Mouse (Mus musculus): ENCODE measurements around the gene Tcl1b4. TPM values are rescaled to one million over a fixed set of nuclear protein-coding genes. Genes with fewer than 3 reads are reported as not detected.
"Not testable (repeated sequence)": the region's sequence is repeated elsewhere in the genome, so short reads cannot be mapped to it uniquely, and the experiment has no call there.

Tcl1b4 gene
- polyA plus RNA-seq, 1 experiment from 2014 or later: not detected

DNA sequence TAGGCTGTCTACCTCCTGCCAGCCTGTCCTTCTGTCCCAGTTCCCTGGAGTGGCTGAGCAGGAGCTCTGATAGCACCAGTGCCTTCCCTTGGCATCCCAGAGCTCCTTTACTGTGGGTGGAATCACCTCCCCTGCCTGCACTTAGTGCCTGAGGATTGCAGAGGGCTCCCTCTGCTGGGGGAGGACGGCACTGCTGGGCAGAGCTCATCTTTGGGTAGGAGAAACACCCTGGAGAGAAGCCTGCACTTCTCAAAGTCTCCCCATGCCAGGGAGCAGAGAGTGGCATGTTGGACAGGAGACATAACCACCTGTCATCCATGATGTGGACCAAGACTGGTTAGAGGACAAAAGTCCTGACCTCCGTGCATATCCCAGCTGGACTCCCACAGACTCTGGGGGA, 12.8 kb upstream of the Tcl1b4 start:
- not testable (repeated sequence) for H3K27me3 ChIP-seq (ENCODE audit: control insufficient read depth, insufficient read depth, low read length); H3K4me2 ChIP-seq; H3K27ac ChIP-seq (ENCODE audit: low read depth, low read length); H3K4me3 ChIP-seq (ENCODE audit: low read depth, low read length); ATAC-seq (replicated peaks; ENCODE audit: insufficient number of reproducible peaks, low FRiP score, low TSS enrichment); H3K9ac ChIP-seq (ENCODE audit: low read depth, low read length); H3K4me1 ChIP-seq (ENCODE audit: control insufficient read depth, insufficient read depth, low read length); H3K9me3 ChIP-seq (replicated peaks; ENCODE audit: control insufficient read depth, low read length); H3K36me3 ChIP-seq (ENCODE audit: control insufficient read depth, insufficient read depth, low read length)
- WGBS (ENCODE audit: insufficient replicate concordance): 34% methylated on average over 2 of the region's 2 CpGs

DNA sequence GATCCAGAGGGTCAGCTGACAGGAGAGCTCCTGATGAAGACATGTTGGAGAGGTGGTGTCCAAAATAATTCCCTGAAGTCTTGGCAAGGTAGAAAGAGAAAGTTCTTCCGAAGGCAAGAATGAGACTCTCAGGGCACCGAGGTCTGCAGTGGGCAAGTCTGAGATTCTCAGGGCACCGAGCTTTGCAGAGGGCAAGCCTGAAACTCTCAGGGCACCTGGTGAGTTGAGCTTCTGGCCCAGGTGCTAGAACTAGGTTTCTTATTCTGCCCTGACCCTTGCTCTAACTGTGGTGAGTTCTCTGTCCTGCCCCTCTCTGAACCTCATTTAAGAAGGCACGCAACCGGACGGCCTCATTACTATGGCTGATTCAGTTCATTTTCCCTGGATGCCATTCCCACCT, 11.0 kb upstream of the Tcl1b4 start, which contains the start of gene Tcl1b3:
Gene Tcl1b3 (plus strand): TSS at position 301 of the 400 bp plus-strand sequence.
- not testable (repeated sequence) for H3K9me3 ChIP-seq (replicated peaks; ENCODE audit: control insufficient read depth, low read length); H3K27ac ChIP-seq (ENCODE audit: low read depth, low read length); H3K4me3 ChIP-seq (ENCODE audit: low read depth, low read length); H3K9ac ChIP-seq (ENCODE audit: low read depth, low read length); H3K27me3 ChIP-seq (ENCODE audit: control insufficient read depth, insufficient read depth, low read length); H3K4me1 ChIP-seq (ENCODE audit: control insufficient read depth, insufficient read depth, low read length); H3K36me3 ChIP-seq (ENCODE audit: control insufficient read depth, insufficient read depth, low read length); ATAC-seq (replicated peaks; ENCODE audit: insufficient number of reproducible peaks, low FRiP score, low TSS enrichment); H3K4me2 ChIP-seq
- 88% methylated on average over 6 of the region's 6 CpGs for WGBS (ENCODE audit: insufficient replicate concordance)

GRCm38 (mm10) chr12:105199684-105200497, 1.9 kb upstream of the Tcl1b4 start:
- H3K4me1 ChIP-seq (ENCODE audit: control insufficient read depth, insufficient read depth, low read length); H3K4me2 ChIP-seq; H3K4me3 ChIP-seq (ENCODE audit: low read depth, low read length); ATAC-seq (replicated peaks; ENCODE audit: insufficient number of reproducible peaks, low FRiP score, low TSS enrichment); H3K9me3 ChIP-seq (replicated peaks; ENCODE audit: control insufficient read depth, low read length); H3K9ac ChIP-seq (ENCODE audit: low read depth, low read length); H3K36me3 ChIP-seq (ENCODE audit: control insufficient read depth, insufficient read depth, low read length); H3K27me3 ChIP-seq (ENCODE audit: control insufficient read depth, insufficient read depth, low read length); H3K27ac ChIP-seq (ENCODE audit: low read depth, low read length): not testable (repeated sequence)
- WGBS (ENCODE audit: insufficient replicate concordance): 51% methylated on average over 7 of the region's 7 CpGs

DNA sequence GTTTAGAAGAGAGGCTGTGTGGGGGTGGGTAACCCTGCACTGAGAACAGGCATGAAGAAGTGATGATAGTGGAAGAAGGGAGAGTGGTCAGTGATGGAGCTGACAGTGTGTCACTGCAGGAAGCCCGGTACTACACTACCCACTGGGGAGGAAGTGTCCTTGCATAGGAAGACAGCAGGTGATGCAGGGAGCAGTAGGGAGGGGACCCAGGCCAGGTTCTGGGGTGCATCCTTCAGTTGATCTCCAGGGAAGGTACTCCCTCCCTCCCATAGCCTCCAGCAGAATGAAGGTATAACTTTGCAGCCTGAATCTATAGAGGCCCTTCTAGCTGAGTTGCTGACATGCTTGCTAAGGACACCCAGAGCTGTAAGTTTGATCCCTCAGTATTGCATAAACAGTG, 5.3 kb downstream of the Tcl1b4 start:
- no peaks in the 10 kb centered on the region for H3K27me3 ChIP-seq (ENCODE audit: control insufficient read depth, insufficient read depth, low read length)
- no peak overlapping the region for H3K4me2 ChIP-seq
- no peak for ATAC-seq (replicated peaks; ENCODE audit: insufficient number of reproducible peaks, low FRiP score, low TSS enrichment)
- H3K4me3 ChIP-seq (ENCODE audit: low read depth, low read length): no peak overlapping the region
- no peaks in the 10 kb centered on the region for H3K4me1 ChIP-seq (ENCODE audit: control insufficient read depth, insufficient read depth, low read length)
- WGBS (ENCODE audit: insufficient replicate concordance): 48% methylated on average over 1 of the region's 1 CpGs
- H3K9ac ChIP-seq (ENCODE audit: low read depth, low read length): no peak overlapping the region
- H3K36me3 ChIP-seq (ENCODE audit: control insufficient read depth, insufficient read depth, low read length): no peaks in the 10 kb centered on the region
- no peak overlapping the region for H3K27ac ChIP-seq (ENCODE audit: low read depth, low read length)
- no peaks in the 10 kb centered on the region for H3K9me3 ChIP-seq (replicated peaks; ENCODE audit: control insufficient read depth, low read length)

GRCm38 (mm10) chr12:105208441-105208840, 6.7 kb downstream of the Tcl1b4 start:
- H3K4me3 ChIP-seq (ENCODE audit: low read depth, low read length): no peak overlapping the region
- H3K27ac ChIP-seq (ENCODE audit: low read depth, low read length): no peak overlapping the region
- no peak overlapping the region for H3K4me2 ChIP-seq
- no peaks in the 10 kb centered on the region for H3K27me3 ChIP-seq (ENCODE audit: control insufficient read depth, insufficient read depth, low read length)
- ATAC-seq (replicated peaks; ENCODE audit: insufficient number of reproducible peaks, low FRiP score, low TSS enrichment): no peak
- WGBS (ENCODE audit: insufficient replicate concordance): 90% methylated on average over 1 of the region's 1 CpGs
- no peaks in the 10 kb centered on the region for H3K36me3 ChIP-seq (ENCODE audit: control insufficient read depth, insufficient read depth, low read length)
- H3K4me1 ChIP-seq (ENCODE audit: control insufficient read depth, insufficient read depth, low read length): no peaks in the 10 kb centered on the region
- H3K9me3 ChIP-seq (replicated peaks; ENCODE audit: control insufficient read depth, low read length): no peaks in the 10 kb centered on the region
- no peak overlapping the region for H3K9ac ChIP-seq (ENCODE audit: low read depth, low read length)

GRCm38 (mm10) chr12:105209231-105209630, 7.5 kb downstream of the Tcl1b4 start:
- H3K4me3 ChIP-seq (ENCODE audit: low read depth, low read length): no peak overlapping the region
- H3K27me3 ChIP-seq (ENCODE audit: control insufficient read depth, insufficient read depth, low read length): no peaks in the 10 kb centered on the region
- no peak for ATAC-seq (replicated peaks; ENCODE audit: insufficient number of reproducible peaks, low FRiP score, low TSS enrichment)

DNA sequence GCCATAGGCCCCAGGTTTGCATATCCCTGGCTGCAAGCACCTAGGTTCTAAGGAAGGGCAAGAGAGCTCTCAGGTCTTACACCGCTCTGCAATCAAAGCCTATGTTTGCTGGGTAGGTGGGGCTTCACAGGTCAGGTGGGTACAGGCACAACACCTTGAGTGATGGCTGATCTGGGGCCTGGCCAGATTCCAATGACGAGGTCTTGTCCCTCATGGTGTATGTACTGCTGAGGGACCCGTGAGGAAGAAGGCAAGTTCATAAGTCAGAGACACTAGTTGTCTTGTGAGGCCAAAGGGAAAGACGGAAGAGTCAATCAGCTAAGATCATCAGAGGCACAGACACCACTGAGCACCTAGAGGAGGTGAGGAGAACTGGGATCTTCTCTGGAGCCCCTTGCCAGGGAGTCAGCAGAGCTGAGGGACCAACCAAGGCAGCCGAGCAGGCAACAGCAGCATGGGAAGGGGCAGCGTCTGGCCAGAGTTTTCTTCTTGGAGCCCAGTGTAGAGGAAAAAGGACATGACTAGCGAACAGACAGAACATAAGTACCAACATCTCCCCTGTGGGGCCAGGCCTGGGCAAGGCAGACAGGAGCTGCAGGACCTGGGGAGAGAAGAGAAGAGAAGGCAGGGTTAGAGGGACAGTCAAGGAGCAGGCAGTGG, 15.5 kb downstream of the Tcl1b4 start:
- Histone ChIP-seq H3K4me2 (no peak overlapping the region), H3K9ac (ENCODE audit: low read depth, low read length) (no peak overlapping the region), H3K36me3 (ENCODE audit: control insufficient read depth, insufficient read depth, low read length) (no peaks in the 10 kb centered on the region), H3K9me3 (replicated peaks; ENCODE audit: control insufficient read depth, low read length) (no peaks in the 10 kb centered on the region), H3K27me3 (ENCODE audit: control insufficient read depth, insufficient read depth, low read length) (no peaks in the 10 kb centered on the region), H3K4me1 (ENCODE audit: control insufficient read depth, insufficient read depth, low read length) (no peaks in the 10 kb centered on the region), H3K4me3 (ENCODE audit: low read depth, low read length) (no peak overlapping the region), H3K27ac (ENCODE audit: low read depth, low read length) (no peak overlapping the region)
- ATAC-seq (replicated peaks; ENCODE audit: insufficient number of reproducible peaks, low FRiP score, low TSS enrichment): no peak
- WGBS (ENCODE audit: insufficient replicate concordance): 78% methylated on average over 7 of the region's 7 CpGs

More at GRCm38 (mm10) chr12:105209231-105209630, 7.5 kb downstream of the Tcl1b4 start:
- H3K9ac ChIP-seq (ENCODE audit: low read depth, low read length): no peak overlapping the region
- H3K4me1 ChIP-seq (ENCODE audit: control insufficient read depth, insufficient read depth, low read length): no peaks in the 10 kb centered on the region
- 90% methylated on average over 7 of the region's 7 CpGs for WGBS (ENCODE audit: insufficient replicate concordance)
- no peak overlapping the region for H3K27ac ChIP-seq (ENCODE audit: low read depth, low read length)
- H3K9me3 ChIP-seq (replicated peaks; ENCODE audit: control insufficient read depth, low read length): no peaks in the 10 kb centered on the region
- no peaks in the 10 kb centered on the region for H3K36me3 ChIP-seq (ENCODE audit: control insufficient read depth, insufficient read depth, low read length)
- H3K4me2 ChIP-seq: no peak overlapping the region

DNA sequence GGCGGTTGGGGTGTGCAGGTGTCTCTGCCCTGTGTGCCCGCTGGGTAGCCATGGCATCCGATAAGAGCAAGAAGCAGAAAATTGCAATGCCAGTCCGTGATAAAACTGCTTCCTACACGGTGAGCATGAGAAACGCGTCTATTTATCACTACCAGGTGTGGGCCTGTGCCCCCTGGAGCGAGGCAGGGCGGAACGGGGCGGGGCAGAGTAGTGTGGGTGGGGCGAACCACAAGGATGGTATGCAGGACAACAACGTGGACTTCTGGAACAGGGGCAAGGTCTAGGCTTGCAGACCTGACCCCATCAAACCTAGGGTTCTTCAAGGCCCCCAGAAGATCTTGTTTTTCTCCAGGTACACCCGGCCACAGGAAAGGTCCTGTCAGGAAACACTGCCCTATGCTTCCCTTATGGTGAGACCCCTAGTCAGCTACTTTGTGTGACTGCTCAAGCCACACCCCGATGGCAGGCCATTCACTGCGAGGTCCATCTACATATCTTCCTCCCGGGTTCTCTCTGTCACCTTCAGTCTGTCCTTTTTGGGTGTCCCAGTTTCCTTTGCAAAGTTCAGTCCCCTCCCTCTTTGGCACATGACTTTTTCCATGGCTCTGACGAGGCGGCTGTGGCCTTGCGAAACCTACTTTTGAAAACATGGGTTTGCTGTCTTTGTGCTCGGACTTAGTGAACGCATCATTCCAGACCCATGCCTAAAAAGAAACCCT, 21.0 kb downstream of the Tcl1b4 start, which contains the start of gene Tcl1:
Gene Tcl1 (minus strand): TSS at position 193 of the 719 bp plus-strand sequence.
- Histone ChIP-seq H3K4me3 (ENCODE audit: low read depth, low read length) (no peak within 1 kb of the TSS), H3K9ac (ENCODE audit: low read depth, low read length) (no peak within 1 kb of the TSS), H3K4me2 (no peak within 1 kb of the TSS), H3K36me3 (ENCODE audit: control insufficient read depth, insufficient read depth, low read length) (no peaks in the 10 kb centered on the region), H3K27ac (ENCODE audit: low read depth, low read length) (no peak within 1 kb of the TSS), H3K4me1 (ENCODE audit: control insufficient read depth, insufficient read depth, low read length) (no peaks in the 10 kb centered on the region), H3K9me3 (replicated peaks; ENCODE audit: control insufficient read depth, low read length) (no peaks in the 10 kb centered on the region), H3K27me3 (ENCODE audit: control insufficient read depth, insufficient read depth, low read length) (no peaks in the 10 kb centered on the region)
- no peak for ATAC-seq (replicated peaks; ENCODE audit: insufficient number of reproducible peaks, low FRiP score, low TSS enrichment)
- 83% methylated on average over 22 of the region's 22 CpGs for WGBS (ENCODE audit: insufficient replicate concordance)

All from heart, embryonic 11.5 days (tissue).